Mouse (Mus musculus): ENCODE measurements around the gene AB124611.

GRCm38 (mm10) chr9:21594838-21595237 is 68.9 kb downstream of the AB124611 start:
- TF ChIP-seq EP300 (IDR thresholded peaks at IDR 0.05; ENCODE audit: low read depth) (no peak), CTCF (IDR thresholded peaks at IDR 0.05; ENCODE audit: low read depth) (no peak)
